Mouse (Mus musculus): Measurements from ENCODE around the gene Shroom3. TPM values are rescaled to one million over a fixed set of nuclear protein-coding genes. Genes with fewer than 3 reads are reported as not detected.

Gene Shroom3
- polyA plus RNA-seq, 1 experiment from 2014 or later: 1.5 TPM

DNA sequence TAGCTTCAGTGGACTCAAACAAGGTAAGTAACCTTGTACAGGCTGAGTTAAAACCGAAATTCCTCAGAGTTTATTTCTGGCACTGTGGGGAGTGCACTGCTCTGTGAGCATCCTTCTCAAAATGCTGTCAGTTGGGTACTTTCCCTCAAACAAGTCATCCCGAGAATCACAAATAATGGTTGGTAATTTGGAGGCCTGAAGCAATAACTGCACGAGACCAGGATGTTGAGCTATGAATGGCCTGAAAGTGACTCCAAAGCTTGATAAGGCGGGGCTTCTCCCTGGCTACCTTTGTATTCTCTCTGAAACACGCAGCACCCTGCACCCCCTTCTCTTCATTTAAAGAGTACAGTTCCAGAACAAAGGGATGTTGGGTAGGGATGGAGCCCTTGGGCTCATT is 261.6 kb downstream of the Shroom3 start:
- DNase-seq (no peak), ATAC-seq (ENCODE audit: low FRiP score, low TSS enrichment) (no peak)
- Histone ChIP-seq H3K9ac (replicated peaks; ENCODE audit: low read length) (no peak overlapping the region), H3K27me3 (ENCODE audit: control insufficient read depth, insufficient read depth, low read length) (no peaks in the 10 kb centered on the region), H3K27ac (replicated peaks; ENCODE audit: low read depth, low read length) (no peak overlapping the region), H3K9me3 (ENCODE audit: control insufficient read depth, low read length) (peaks cover 18% of the 10 kb centered on the region), H3K4me3 (replicated peaks; ENCODE audit: low read depth, low read length) (no peak overlapping the region), H3K4me2 (ENCODE audit: low read length) (no peak overlapping the region), H3K4me1 (ENCODE audit: control insufficient read depth, insufficient read depth, low read length) (no peaks in the 10 kb centered on the region), H3K36me3 (ENCODE audit: control insufficient read depth, insufficient read depth, low read length) (peaks cover 30% of the 10 kb centered on the region)
- 77% methylated on average over 5 of the region's 5 CpGs for WGBS

DNA sequence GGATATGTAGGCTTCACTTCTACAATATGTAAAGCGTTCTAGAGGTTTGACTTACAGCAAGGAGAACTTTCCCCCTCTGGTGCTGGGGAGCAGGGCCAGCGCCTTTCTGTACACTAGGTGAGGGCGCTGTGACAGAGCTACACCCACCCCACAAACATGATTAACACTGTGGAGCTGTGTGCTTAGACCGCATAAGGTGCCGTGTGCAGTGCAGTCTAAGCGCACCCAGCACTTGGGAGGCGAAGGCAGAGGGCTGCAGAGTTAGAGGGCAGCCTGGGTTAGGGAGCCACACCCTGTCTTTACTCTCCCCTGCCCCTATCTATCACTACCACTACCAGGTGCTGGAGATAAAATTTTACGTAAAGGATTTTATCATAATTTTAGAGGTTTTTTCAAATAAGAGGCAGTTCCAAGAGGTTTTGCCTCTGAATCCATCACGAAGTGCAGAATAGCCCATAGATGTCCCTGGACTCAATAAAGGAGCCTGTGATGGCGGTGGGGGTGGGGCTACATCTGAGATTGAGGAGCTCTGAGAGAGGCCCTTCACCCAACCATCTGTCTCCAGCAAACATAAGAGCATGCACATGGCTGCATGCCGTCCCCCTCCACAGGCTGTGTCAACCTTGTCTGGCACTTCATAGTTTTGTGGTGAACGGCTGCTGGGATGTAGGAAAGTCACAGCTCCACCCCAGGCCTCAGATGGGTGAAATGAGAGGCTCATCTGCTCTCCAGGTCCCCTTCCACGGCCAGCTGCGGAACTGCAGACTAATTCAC is 265.9 kb downstream of the Shroom3 start:
- Histone ChIP-seq H3K36me3 (ENCODE audit: control insufficient read depth, insufficient read depth, low read length) (peaks cover 18% of the 10 kb centered on the region; the same call in 1 of the 2 replicates), H3K4me2 (ENCODE audit: low read length) (no peak overlapping the region), H3K4me3 (replicated peaks; ENCODE audit: low read depth, low read length) (no peak overlapping the region), H3K9ac (replicated peaks; ENCODE audit: low read length) (no peak overlapping the region), H3K27ac (replicated peaks; ENCODE audit: low read depth, low read length) (no peak overlapping the region), H3K4me1 (ENCODE audit: control insufficient read depth, insufficient read depth, low read length) (no peaks in the 10 kb centered on the region), H3K9me3 (ENCODE audit: control insufficient read depth, low read length) (no peaks in the 10 kb centered on the region), H3K27me3 (ENCODE audit: control insufficient read depth, insufficient read depth, low read length) (no peaks in the 10 kb centered on the region)
- WGBS: 81% methylated on average over 14 of the region's 14 CpGs
- ATAC-seq (ENCODE audit: low FRiP score, low TSS enrichment) (0 out of 2 replicates have a peak, but pooled peaks have one; percentile 10), DNase-seq (no peak)

DNA sequence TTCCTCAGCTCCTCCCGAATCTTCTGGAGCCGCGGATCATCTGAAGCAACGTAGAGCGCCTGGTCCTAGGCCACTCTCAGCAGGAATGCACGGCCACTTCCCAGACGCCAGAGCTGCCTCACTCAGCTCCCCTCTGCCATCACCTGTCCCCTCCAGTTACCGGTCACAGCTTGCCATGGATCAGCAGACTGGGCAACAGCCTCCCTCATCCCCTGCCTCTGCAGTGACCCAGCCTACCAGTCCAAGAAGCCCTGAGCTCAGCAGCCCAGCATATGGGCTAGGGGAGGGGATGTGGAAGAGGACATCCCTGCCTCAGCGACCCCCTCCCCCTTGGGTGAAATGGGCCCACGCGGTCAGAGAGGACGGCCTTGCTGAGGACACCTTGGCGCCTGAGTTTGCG is 267.3 kb downstream of the Shroom3 start:
- Histone ChIP-seq H3K36me3 (ENCODE audit: control insufficient read depth, insufficient read depth, low read length) (peaks cover 18% of the 10 kb centered on the region; the same call in 1 of the 2 replicates), H3K9me3 (ENCODE audit: control insufficient read depth, low read length) (no peaks in the 10 kb centered on the region), H3K4me1 (ENCODE audit: control insufficient read depth, insufficient read depth, low read length) (no peaks in the 10 kb centered on the region), H3K4me3 (replicated peaks; ENCODE audit: low read depth, low read length) (no peak overlapping the region), H3K27me3 (ENCODE audit: control insufficient read depth, insufficient read depth, low read length) (no peaks in the 10 kb centered on the region), H3K27ac (replicated peaks; ENCODE audit: low read depth, low read length) (no peak overlapping the region), H3K9ac (replicated peaks; ENCODE audit: low read length) (no peak overlapping the region), H3K4me2 (ENCODE audit: low read length) (no peak overlapping the region)
- 90% methylated on average over 14 of the region's 14 CpGs for WGBS
- ATAC-seq (ENCODE audit: low FRiP score, low TSS enrichment) (no peak), DNase-seq (no peak)

DNA sequence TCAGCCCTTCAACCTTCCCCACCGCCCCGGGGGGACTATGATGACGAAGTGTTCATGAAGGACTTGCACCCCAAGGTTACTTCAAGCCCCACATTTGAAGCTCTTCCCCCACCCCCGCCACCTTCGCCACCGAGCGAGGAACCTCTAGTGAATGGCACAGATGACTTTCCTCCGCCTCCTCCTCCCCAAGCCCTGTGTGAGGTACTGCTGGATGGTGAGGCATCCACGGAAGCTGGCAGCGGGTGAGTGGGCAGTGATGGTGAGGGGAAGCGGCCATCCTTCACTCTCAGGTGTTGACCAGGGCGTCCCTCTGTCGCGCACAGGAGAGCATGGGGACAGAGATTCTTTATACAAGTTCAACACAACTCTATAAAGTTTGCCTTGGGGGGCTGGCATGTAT is 267.8 kb downstream of the Shroom3 start:
- Histone ChIP-seq H3K36me3 (ENCODE audit: control insufficient read depth, insufficient read depth, low read length) (peaks cover 18% of the 10 kb centered on the region; the same call in 1 of the 2 replicates), H3K4me2 (ENCODE audit: low read length) (no peak overlapping the region), H3K4me1 (ENCODE audit: control insufficient read depth, insufficient read depth, low read length) (no peaks in the 10 kb centered on the region), H3K9me3 (ENCODE audit: control insufficient read depth, low read length) (no peaks in the 10 kb centered on the region), H3K9ac (replicated peaks; ENCODE audit: low read length) (no peak overlapping the region), H3K27ac (replicated peaks; ENCODE audit: low read depth, low read length) (no peak overlapping the region), H3K27me3 (ENCODE audit: control insufficient read depth, insufficient read depth, low read length) (no peaks in the 10 kb centered on the region), H3K4me3 (replicated peaks; ENCODE audit: low read depth, low read length) (no peak overlapping the region)
- 95% methylated on average over 14 of the region's 14 CpGs for WGBS
- ATAC-seq (ENCODE audit: low FRiP score, low TSS enrichment): no peak
- DNase-seq: no peak

DNA sequence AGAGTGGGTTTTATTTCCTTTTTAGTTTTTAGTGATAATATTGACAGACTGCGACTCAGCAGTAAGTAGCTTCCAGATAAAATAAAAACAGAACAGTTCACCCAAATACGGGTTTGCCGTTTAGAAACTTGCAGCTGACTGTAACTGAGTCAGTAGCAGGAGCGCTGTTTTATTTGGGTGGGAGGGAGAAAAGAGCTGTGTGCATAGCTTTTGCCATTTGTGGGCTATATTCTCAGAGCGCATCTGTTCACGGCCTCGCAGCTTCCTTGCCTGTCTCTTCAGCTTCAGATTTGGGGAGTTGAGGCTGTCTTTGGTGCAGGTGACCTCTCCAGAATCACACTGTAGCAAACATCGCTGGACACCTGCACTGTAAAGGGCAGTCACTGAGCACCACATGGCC is 270.6 kb downstream of the Shroom3 start:
- Histone ChIP-seq H3K4me2 (ENCODE audit: low read length) (no peak overlapping the region), H3K9me3 (ENCODE audit: control insufficient read depth, low read length) (no peaks in the 10 kb centered on the region), H3K4me3 (replicated peaks; ENCODE audit: low read depth, low read length) (no peak overlapping the region), H3K27me3 (ENCODE audit: control insufficient read depth, insufficient read depth, low read length) (no peaks in the 10 kb centered on the region), H3K9ac (replicated peaks; ENCODE audit: low read length) (no peak overlapping the region), H3K4me1 (ENCODE audit: control insufficient read depth, insufficient read depth, low read length) (no peaks in the 10 kb centered on the region), H3K36me3 (ENCODE audit: control insufficient read depth, insufficient read depth, low read length) (peaks cover 18% of the 10 kb centered on the region; the same call in 1 of the 2 replicates), H3K27ac (replicated peaks; ENCODE audit: low read depth, low read length) (no peak overlapping the region)
- DNase-seq: no peak
- 87% methylated on average over 8 of the region's 8 CpGs for WGBS
- ATAC-seq (ENCODE audit: low FRiP score, low TSS enrichment): no peak

DNA sequence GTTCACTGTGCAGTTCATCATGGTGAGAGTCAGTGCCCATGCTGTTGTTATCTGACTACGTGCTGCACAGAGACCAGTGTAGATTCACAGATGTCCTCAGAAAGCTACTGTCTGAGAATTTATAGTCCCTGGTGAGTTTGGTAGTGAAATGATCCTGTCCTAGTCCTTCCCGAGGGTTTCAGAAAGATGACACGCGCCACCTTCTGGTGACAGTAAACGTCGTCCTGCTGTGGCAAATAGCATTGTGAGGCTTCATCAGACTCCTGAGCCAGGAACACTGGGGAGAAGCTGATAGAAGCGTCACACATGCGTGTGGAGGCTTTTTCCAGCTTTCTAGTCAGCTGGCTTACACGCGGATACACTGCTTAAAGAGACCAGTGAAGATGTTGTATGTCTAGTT is 271.1 kb downstream of the Shroom3 start:
- no peak overlapping the region for H3K4me3 ChIP-seq (replicated peaks; ENCODE audit: low read depth, low read length)
- 36% methylated on average over 10 of the region's 10 CpGs for WGBS
- no peak overlapping the region for H3K9ac ChIP-seq (replicated peaks; ENCODE audit: low read length)
- no peaks in the 10 kb centered on the region for H3K9me3 ChIP-seq (ENCODE audit: control insufficient read depth, low read length)
- H3K4me1 ChIP-seq (ENCODE audit: control insufficient read depth, insufficient read depth, low read length): no peaks in the 10 kb centered on the region
- ATAC-seq (ENCODE audit: low FRiP score, low TSS enrichment) (no peak; the same call in 1 of the 2 replicates), DNase-seq (peak; percentile 90)
- H3K4me2 ChIP-seq (ENCODE audit: low read length): no peak overlapping the region
- no peaks in the 10 kb centered on the region for H3K27me3 ChIP-seq (ENCODE audit: control insufficient read depth, insufficient read depth, low read length)
- peaks cover 18% of the 10 kb centered on the region; the same call in 1 of the 2 replicates for H3K36me3 ChIP-seq (ENCODE audit: control insufficient read depth, insufficient read depth, low read length)
- H3K27ac ChIP-seq (replicated peaks; ENCODE audit: low read depth, low read length): no peak overlapping the region

DNA sequence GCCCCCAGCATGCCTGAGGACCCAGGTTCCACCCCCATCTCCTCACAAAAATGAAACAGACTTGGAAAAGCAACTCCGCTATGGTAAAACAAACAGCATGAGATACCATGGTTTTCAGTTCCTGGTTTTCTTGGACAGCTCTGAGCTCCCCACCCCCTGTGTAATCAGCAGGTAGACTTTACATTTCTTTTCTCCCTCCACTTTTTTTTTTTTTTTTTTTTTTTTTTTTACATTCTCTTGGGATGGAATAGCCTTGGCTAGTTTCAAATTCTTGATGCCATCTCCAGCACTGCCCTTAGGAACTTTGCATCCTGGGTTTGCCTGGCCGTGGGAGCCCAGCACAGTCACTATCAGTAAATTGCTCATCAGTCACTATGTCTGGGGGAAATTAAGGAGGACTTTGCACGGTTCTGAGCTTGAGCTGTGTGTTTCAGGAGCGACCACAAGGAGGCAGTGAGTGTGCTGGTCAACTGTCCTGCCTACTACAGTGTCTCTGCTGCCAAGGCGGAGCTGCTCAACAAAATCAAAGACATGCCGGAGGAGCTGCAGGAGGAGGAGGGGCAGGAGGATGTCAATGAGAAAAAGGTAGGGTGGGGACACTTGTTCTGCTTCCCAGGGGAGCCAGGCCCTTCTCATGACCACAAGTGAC is 271.7 kb downstream of the Shroom3 start:
- no peak overlapping the region for H3K27ac ChIP-seq (replicated peaks; ENCODE audit: low read depth, low read length)
- DNase-seq (peak; percentile 44), ATAC-seq (ENCODE audit: low FRiP score, low TSS enrichment) (0 out of 2 replicates have a peak, but pooled peaks have one; percentile 21)

DNA sequence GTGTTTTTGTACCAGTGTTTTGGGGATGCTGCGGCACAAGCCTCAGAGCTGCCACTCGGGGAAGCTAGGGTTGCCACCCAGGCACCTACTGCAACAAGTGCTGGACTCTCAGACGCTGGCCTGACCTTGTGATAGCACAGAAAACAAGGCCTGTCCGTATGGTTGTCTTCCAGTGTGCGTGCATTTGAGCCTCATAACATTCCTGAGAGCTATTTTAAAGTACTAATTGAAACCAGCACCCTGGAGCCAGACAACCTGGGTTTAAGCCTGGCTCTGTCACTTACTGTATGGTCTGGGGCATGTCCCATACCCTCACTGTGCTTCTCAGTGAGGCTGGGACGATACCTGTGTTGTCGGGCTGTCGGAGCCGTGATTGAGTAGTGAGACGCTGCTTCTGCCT is 276.1 kb downstream of the Shroom3 start:
- DNase-seq (no peak), ATAC-seq (ENCODE audit: low FRiP score, low TSS enrichment) (no peak)
- Histone ChIP-seq H3K4me2 (ENCODE audit: low read length) (no peak overlapping the region), H3K27ac (replicated peaks; ENCODE audit: low read depth, low read length) (no peak overlapping the region), H3K4me3 (replicated peaks; ENCODE audit: low read depth, low read length) (no peak overlapping the region), H3K4me1 (ENCODE audit: control insufficient read depth, insufficient read depth, low read length) (no peaks in the 10 kb centered on the region), H3K9ac (replicated peaks; ENCODE audit: low read length) (no peak overlapping the region), H3K27me3 (ENCODE audit: control insufficient read depth, insufficient read depth, low read length) (no peaks in the 10 kb centered on the region), H3K36me3 (ENCODE audit: control insufficient read depth, insufficient read depth, low read length) (peaks cover 4% of the 10 kb centered on the region; the same call in 1 of the 2 replicates), H3K9me3 (ENCODE audit: control insufficient read depth, low read length) (no peaks in the 10 kb centered on the region)
- 94% methylated on average over 10 of the region's 10 CpGs for WGBS

More for the DNA sequence above, 271.7 kb downstream of the Shroom3 start:
- Histone ChIP-seq H3K4me3 (replicated peaks; ENCODE audit: low read depth, low read length) (no peak overlapping the region), H3K4me1 (ENCODE audit: control insufficient read depth, insufficient read depth, low read length) (no peaks in the 10 kb centered on the region), H3K36me3 (ENCODE audit: control insufficient read depth, insufficient read depth, low read length) (peaks cover 18% of the 10 kb centered on the region; the same call in 1 of the 2 replicates), H3K9ac (replicated peaks; ENCODE audit: low read length) (no peak overlapping the region), H3K4me2 (ENCODE audit: low read length) (no peak overlapping the region), H3K27me3 (ENCODE audit: control insufficient read depth, insufficient read depth, low read length) (no peaks in the 10 kb centered on the region), H3K9me3 (ENCODE audit: control insufficient read depth, low read length) (no peaks in the 10 kb centered on the region)
- WGBS: 70% methylated on average over 6 of the region's 6 CpGs

Measured in midbrain, embryonic 14.5 days (tissue).